Mouse (Mus musculus): ENCODE results near the gene Fndc11. TPM values are rescaled to one million over a fixed set of nuclear protein-coding genes. Genes with fewer than 3 reads are reported as not detected.

Gene Fndc11
- total RNA-seq, 2 experiments from 2014 or later, result not detected

Other genes with a start within 250 kb of the Fndc11 start
- 1 to 10 TPM; 2.5 to 3.2 TPM for gene Col20a1, start 233.5 kb upstream of the Fndc11 start, total RNA-seq (2021)
- 10 to 100 TPM; 14.1 to 14.4 TPM for gene Chrna4, start 176.5 kb upstream of the Fndc11 start, total RNA-seq (2021)
- 100 to 1,000 TPM; 336 to 348 TPM for gene Kcnq2, start 84.7 kb upstream of the Fndc11 start, total RNA-seq (2021)
- gene Eef1a2, start 63.0 kb upstream of the Fndc11 start, total RNA-seq (2021), result 1,000 to 10,000 TPM; 1,091 to 1,130 TPM
- gene Ppdpf, start 32.8 kb upstream of the Fndc11 start, total RNA-seq (2021), result 100 to 1,000 TPM in 1 of 2 experiments, 10 to 100 TPM in 1; 92.0 to 106 TPM
- under 1 TPM in 1 of 2 experiments, not detected in 1; 0.10 TPM for gene Ptk6, start 17.2 kb upstream of the Fndc11 start, total RNA-seq (2021)
- under 1 TPM; 0.35 to 0.66 TPM for gene Srms, start 6.8 kb upstream of the Fndc11 start, total RNA-seq (2021)
- 1 to 10 TPM; 2.2 to 2.9 TPM for gene Helz2, start 22.0 kb downstream of the Fndc11 start, total RNA-seq (2021)
- 10 to 100 TPM; 17.1 to 17.4 TPM for gene Gmeb2, start 68.0 kb downstream of the Fndc11 start, total RNA-seq (2021)
- gene Stmn3, start 94.5 kb downstream of the Fndc11 start, total RNA-seq (2021), result 100 to 1,000 TPM; 562 to 666 TPM
- gene Rtel1, start 99.7 kb downstream of the Fndc11 start, total RNA-seq (2021), result 10 to 100 TPM; 34.1 to 35.2 TPM
- gene Zgpat, start 144.9 kb downstream of the Fndc11 start, total RNA-seq (2021), result 10 to 100 TPM; 77.5 to 83.5 TPM
- gene Arfrp1, start 145.4 kb downstream of the Fndc11 start, total RNA-seq (2021), result 10 to 100 TPM; 48.4 to 53.8 TPM
- 10 to 100 TPM; 38.5 to 52.5 TPM for gene Lime1, start 160.1 kb downstream of the Fndc11 start, total RNA-seq (2021)
- 1 to 10 TPM; 5.8 to 6.2 TPM for gene Zbtb46, start 239.4 kb downstream of the Fndc11 start, total RNA-seq (2021)